Mouse (Mus musculus): ENCODE measurements around the gene Napb.
"Not testable (repeated sequence)": the region's sequence is repeated elsewhere in the genome, so short reads cannot be mapped to it uniquely, and the experiment has no call there.

The Napb gene

GRCm38 (mm10) chr2:148732327-148733000, at the start of gene Napb:
Gene Napb, minus strand, starts transcription at chr2:148732467.
- peak; percentile 75 to 80 for DNase-seq (ENCODE audit: low spot score in 2 of 2)

GRCm38 (mm10) chr2:148781709-148782108, 49.4 kb upstream of the Napb start, which contains the start of gene 8030411F24Rik:
Gene 8030411F24Rik, plus strand, starts transcription at chr2:148782009.
- DNase-seq (ENCODE audit: low spot score in 2 of 2), result no peak

- DNase-seq (ENCODE audit: low spot score in 2 of 2), result not testable (repeated sequence)
Observed at GRCm38 (mm10) chr2:148771397-148771796, 39.1 kb upstream of the Napb start, which contains the start of gene Cst11. Gene Cst11, minus strand, starts transcription at chr2:148771497.

GRCm38 (mm10) chr2:148763648-148764388, 31.6 kb upstream of the Napb start:
- DNase-seq (ENCODE audit: low spot score in 2 of 2), result peak; percentile 73

GRCm38 (mm10) chr2:148754310-148754846, 22.1 kb upstream of the Napb start:
- no peak for DNase-seq (ENCODE audit: low spot score in 2 of 2)

- DNase-seq (ENCODE audit: low spot score in 2 of 2), result peak; percentile 56 to 72
Observed at GRCm38 (mm10) chr2:148751893-148752813, 19.9 kb upstream of the Napb start.

- no peak for DNase-seq (ENCODE audit: low spot score in 2 of 2)
Observed at GRCm38 (mm10) chr2:148750058-148750457, 17.8 kb upstream of the Napb start, which contains the start of gene Cstl1. Gene Cstl1, plus strand, starts transcription at chr2:148750358.

GRCm38 (mm10) chr2:148743846-148744407, 11.7 kb upstream of the Napb start:
- DNase-seq (ENCODE audit: low spot score in 2 of 2), result no peak

GRCm38 (mm10) chr2:148743001-148743400, 10.7 kb upstream of the Napb start:
- no peak for DNase-seq (ENCODE audit: low spot score in 2 of 2)

GRCm38 (mm10) chr2:148731614-148732326, 497 bp downstream of the Napb start:
- DNase-seq (ENCODE audit: low spot score in 2 of 2), result no peak

GRCm38 (mm10) chr2:148719271-148719995, 12.8 kb downstream of the Napb start:
- DNase-seq (ENCODE audit: low spot score in 2 of 2), result no peak

GRCm38 (mm10) chr2:148717072-148717471, 15.2 kb downstream of the Napb start:
- no peak for DNase-seq (ENCODE audit: low spot score in 2 of 2)

GRCm38 (mm10) chr2:148712326-148712725, 19.9 kb downstream of the Napb start:
- DNase-seq (ENCODE audit: low spot score in 2 of 2), result no peak

- no peak for DNase-seq (ENCODE audit: low spot score in 2 of 2)
Observed at GRCm38 (mm10) chr2:148707202-148707530, 25.1 kb downstream of the Napb start.

- peak in 1 of 2 experiments; percentile 11 for DNase-seq (ENCODE audit: low spot score in 2 of 2)
Observed at GRCm38 (mm10) chr2:148706409-148707201, 25.7 kb downstream of the Napb start.

- peak; percentile 23 to 36 for DNase-seq (ENCODE audit: low spot score in 2 of 2)
Observed at GRCm38 (mm10) chr2:148698571-148698970, 33.7 kb downstream of the Napb start.

GRCm38 (mm10) chr2:148690781-148691180, 41.5 kb downstream of the Napb start:
- no peak for DNase-seq (ENCODE audit: low spot score in 2 of 2)

GRCm38 (mm10) chr2:148690291-148690690, 42.0 kb downstream of the Napb start:
- DNase-seq (ENCODE audit: low spot score in 2 of 2), result no peak

Data from spleen, postnatal 36 days (tissue).